Mouse (Mus musculus) spleen, adult 18-20 months (tissue): ENCODE results near the gene Tenm3.

ENCODE experiments used
- DNase-seq, 2 experiments: peaks; one replicate each; pipeline ENCODE4 v3.0.0; 2022; ENCODE audit warnings: mixed read lengths in 2 of 2

Gene Tenm3

GRCm38 (mm10) chr8:48568608-48569007 lies 275.1 kb downstream of the Tenm3 start:
- DNase-seq = no peak

- no peak for DNase-seq
These were observed 275.7 kb downstream of the Tenm3 start for GRCm38 (mm10) chr8:48567929-48568607.

- no peak for DNase-seq
These were observed 283.5 kb downstream of the Tenm3 start for GRCm38 (mm10) chr8:48560227-48560626.

GRCm38 (mm10) chr8:48555546-48556141 lies 288.1 kb downstream of the Tenm3 start:
- peak in 1 of 2 experiments; percentile 1 for DNase-seq

GRCm38 (mm10) chr8:48554762-48555545 lies 288.8 kb downstream of the Tenm3 start:
- peak in 1 of 2 experiments; percentile 1 for DNase-seq

GRCm38 (mm10) chr8:48553791-48554288 lies 289.9 kb downstream of the Tenm3 start:
- DNase-seq = no peak

- no peak for DNase-seq
These were observed 291.4 kb downstream of the Tenm3 start for GRCm38 (mm10) chr8:48552306-48552705.

- no peak for DNase-seq
These were observed 292.4 kb downstream of the Tenm3 start for GRCm38 (mm10) chr8:48551370-48551769.

GRCm38 (mm10) chr8:48548908-48549307 lies 294.8 kb downstream of the Tenm3 start:
- DNase-seq = no peak

GRCm38 (mm10) chr8:48545631-48546030 lies 298.1 kb downstream of the Tenm3 start:
- no peak for DNase-seq

- no peak for DNase-seq
These were observed 298.9 kb downstream of the Tenm3 start for GRCm38 (mm10) chr8:48544840-48545239.

- no peak for DNase-seq
These were observed 301.6 kb downstream of the Tenm3 start for GRCm38 (mm10) chr8:48542141-48542540.

- DNase-seq = no peak
These were observed 302.9 kb downstream of the Tenm3 start for GRCm38 (mm10) chr8:48540894-48541293.

- no peak for DNase-seq
These were observed 307.9 kb downstream of the Tenm3 start for GRCm38 (mm10) chr8:48535833-48536232.

GRCm38 (mm10) chr8:48531795-48532194 lies 312.0 kb downstream of the Tenm3 start:
- no peak for DNase-seq

GRCm38 (mm10) chr8:48530916-48531570 lies 312.7 kb downstream of the Tenm3 start:
- DNase-seq = no peak

- no peak for DNase-seq
These were observed 316.3 kb downstream of the Tenm3 start for GRCm38 (mm10) chr8:48527418-48527817.

GRCm38 (mm10) chr8:48522536-48523123 lies 321.1 kb downstream of the Tenm3 start:
- DNase-seq = no peak

- DNase-seq = no peak
These were observed 321.7 kb downstream of the Tenm3 start for GRCm38 (mm10) chr8:48522004-48522403.

GRCm38 (mm10) chr8:48517431-48517830 lies 326.3 kb downstream of the Tenm3 start:
- DNase-seq = no peak

- no peak for DNase-seq
These were observed 329.5 kb downstream of the Tenm3 start for GRCm38 (mm10) chr8:48514230-48514629.

GRCm38 (mm10) chr8:48513801-48514200 lies 329.9 kb downstream of the Tenm3 start:
- DNase-seq = no peak

- no peak for DNase-seq
These were observed 332.2 kb downstream of the Tenm3 start for GRCm38 (mm10) chr8:48511546-48511945.
